Mouse (Mus musculus): ENCODE measurements at regions not wholly inside any gene's neighbourhood (a gene's known extent, or its start where the extent isn't known, plus 50 kb on each side); places are given as distances from the start of the nearest gene placed in this dataset.

GRCm38 (mm10) chr6:59968701-59969100, 542.6 kb upstream of the Gprin3 start:
- DNase-seq = peak in 1 of 2 experiments; percentile 1
- intact Hi-C loops (cut with DNase I) = no loop called here

GRCm38 (mm10) chr6:59968222-59968621, 542.1 kb upstream of the Gprin3 start:
- intact Hi-C loops (cut with DNase I) = no loop called here
- DNase-seq = no peak

GRCm38 (mm10) chr6:59935046-59935445, 509.0 kb upstream of the Gprin3 start:
- no peak for DNase-seq
- intact Hi-C loops (cut with DNase I) = no loop called here

GRCm38 (mm10) chr6:59899808-59900207, 473.7 kb upstream of the Gprin3 start:
- intact Hi-C loops (cut with DNase I) = no loop called here
- DNase-seq = no peak

Data from heart, postnatal 14 days (tissue).